Mouse (Mus musculus): ENCODE data around the gene Naa16.

The Naa16 gene

GRCm38 (mm10) chr14:79331936-79332335 lies 58.6 kb downstream of the Naa16 start:
- no peak for DNase-seq (ENCODE audit: extremely low read depth, insufficient read length, low spot score)

- no peak for DNase-seq (ENCODE audit: extremely low read depth, insufficient read length, low spot score)
These were observed 59.5 kb downstream of the Naa16 start for GRCm38 (mm10) chr14:79330944-79331561.

- no peak for DNase-seq (ENCODE audit: extremely low read depth, insufficient read length, low spot score)
These were observed 63.5 kb downstream of the Naa16 start for GRCm38 (mm10) chr14:79327033-79327432.

- DNase-seq (ENCODE audit: extremely low read depth, insufficient read length, low spot score), result no peak
These were observed 66.3 kb downstream of the Naa16 start for GRCm38 (mm10) chr14:79324112-79324840.

- DNase-seq (ENCODE audit: extremely low read depth, insufficient read length, low spot score), result no peak
These were observed 68.7 kb downstream of the Naa16 start for GRCm38 (mm10) chr14:79321881-79322280.

- DNase-seq (ENCODE audit: extremely low read depth, insufficient read length, low spot score), result peak; percentile 19
These were observed 69.4 kb downstream of the Naa16 start for GRCm38 (mm10) chr14:79321152-79321551.

- DNase-seq (ENCODE audit: extremely low read depth, insufficient read length, low spot score), result no peak
These were observed 73.0 kb downstream of the Naa16 start for GRCm38 (mm10) chr14:79317602-79318001.

GRCm38 (mm10) chr14:79315877-79316276 lies 74.7 kb downstream of the Naa16 start:
- no peak for DNase-seq (ENCODE audit: extremely low read depth, insufficient read length, low spot score)

GRCm38 (mm10) chr14:79314245-79315010 lies 76.2 kb downstream of the Naa16 start:
- no peak for DNase-seq (ENCODE audit: extremely low read depth, insufficient read length, low spot score)

GRCm38 (mm10) chr14:79313439-79314175 lies 77.0 kb downstream of the Naa16 start:
- DNase-seq (ENCODE audit: extremely low read depth, insufficient read length, low spot score), result no peak

GRCm38 (mm10) chr14:79312719-79313118 lies 77.9 kb downstream of the Naa16 start:
- no peak for DNase-seq (ENCODE audit: extremely low read depth, insufficient read length, low spot score)

GRCm38 (mm10) chr14:79311918-79312454 lies 78.6 kb downstream of the Naa16 start:
- no peak for DNase-seq (ENCODE audit: extremely low read depth, insufficient read length, low spot score)

- no peak for DNase-seq (ENCODE audit: extremely low read depth, insufficient read length, low spot score)
These were observed 81.5 kb downstream of the Naa16 start for GRCm38 (mm10) chr14:79309115-79309514.

GRCm38 (mm10) chr14:79308364-79308763 lies 82.2 kb downstream of the Naa16 start:
- DNase-seq (ENCODE audit: extremely low read depth, insufficient read length, low spot score), result no peak

- DNase-seq (ENCODE audit: extremely low read depth, insufficient read length, low spot score), result no peak
These were observed 82.7 kb downstream of the Naa16 start for GRCm38 (mm10) chr14:79307908-79308307.

GRCm38 (mm10) chr14:79307138-79307537 lies 83.4 kb downstream of the Naa16 start:
- no peak for DNase-seq (ENCODE audit: extremely low read depth, insufficient read length, low spot score)

GRCm38 (mm10) chr14:79304873-79305464 lies 85.6 kb downstream of the Naa16 start:
- DNase-seq (ENCODE audit: extremely low read depth, insufficient read length, low spot score), result no peak

GRCm38 (mm10) chr14:79303150-79303549 lies 87.4 kb downstream of the Naa16 start:
- DNase-seq (ENCODE audit: extremely low read depth, insufficient read length, low spot score), result no peak

- DNase-seq (ENCODE audit: extremely low read depth, insufficient read length, low spot score), result peak; percentile 79
These were observed 89.1 kb downstream of the Naa16 start, which contains the start of gene Rgcc for GRCm38 (mm10) chr14:79301466-79301875. Gene Rgcc (minus strand): TSS chr14:79301645.
